Mouse (Mus musculus): ENCODE data around the gene Hps5. TPM values are rescaled to one million over a fixed set of nuclear protein-coding genes. Genes with fewer than 3 reads are reported as not detected.
"Not testable (repeated sequence)": the region's sequence is repeated elsewhere in the genome, so short reads cannot be mapped to it uniquely, and the experiment has no call there.

Hps5 gene
- total RNA-seq, 2 experiments from 2014 or later, result 14.8 to 18.4 TPM

DNA sequence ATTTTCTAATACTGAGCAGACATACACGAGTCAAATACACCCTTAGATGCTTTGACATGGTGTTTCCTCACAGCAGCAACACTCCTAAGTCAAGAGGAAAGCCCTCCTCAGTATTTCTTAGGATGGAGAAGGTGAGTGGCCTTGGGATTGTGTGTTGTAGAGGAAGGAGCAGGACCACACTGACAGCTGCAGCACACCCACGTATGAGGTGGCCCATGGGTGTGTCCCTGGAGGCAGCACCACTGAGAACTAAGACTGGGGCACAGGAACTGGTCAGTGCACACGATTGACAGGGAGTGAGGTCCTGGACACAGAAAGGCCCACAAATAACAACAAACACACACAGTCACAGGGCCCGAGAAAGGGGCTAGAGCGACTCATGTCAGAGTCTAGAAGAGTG, 55.8 kb downstream of the Hps5 start:
- DNase-seq (ENCODE audit: low spot score in 2 of 2), result not testable (repeated sequence)

- no peak for DNase-seq (ENCODE audit: low spot score in 2 of 2)
Observed at GRCm38 (mm10) chr7:46738561-46739460, 57.1 kb downstream of the Hps5 start.

GRCm38 (mm10) chr7:46734983-46735382, 60.9 kb downstream of the Hps5 start:
- DNase-seq (ENCODE audit: low spot score in 2 of 2), result no peak

DNA sequence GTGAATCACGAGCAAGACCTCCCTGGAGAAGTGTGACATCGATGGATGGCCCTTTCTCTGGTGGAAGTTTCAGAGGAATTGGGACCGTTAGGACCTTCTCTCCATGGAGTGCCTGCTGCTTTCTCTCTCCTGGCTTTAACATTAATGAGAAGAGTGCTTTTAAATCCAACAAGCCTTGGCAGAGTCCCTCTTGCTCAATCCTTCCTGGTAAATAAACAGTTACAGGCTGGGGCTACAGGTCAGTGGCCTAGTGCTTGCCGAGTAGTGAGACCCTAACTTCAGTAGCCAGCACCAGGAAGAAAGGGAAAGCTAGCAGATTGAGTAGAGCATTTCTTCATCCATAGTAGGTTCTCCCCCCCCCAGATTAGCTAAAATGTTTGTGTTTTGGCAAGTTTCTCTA, 63.4 kb downstream of the Hps5 start, which contains the start of gene Saa4:
Saa4 (minus strand) TSS at position 146 of the 400 bp plus-strand sequence.
- DNase-seq (ENCODE audit: low spot score in 2 of 2), result no peak

GRCm38 (mm10) chr7:46727584-46727983, 68.3 kb downstream of the Hps5 start:
- DNase-seq (ENCODE audit: low spot score in 2 of 2), result no peak

DNA sequence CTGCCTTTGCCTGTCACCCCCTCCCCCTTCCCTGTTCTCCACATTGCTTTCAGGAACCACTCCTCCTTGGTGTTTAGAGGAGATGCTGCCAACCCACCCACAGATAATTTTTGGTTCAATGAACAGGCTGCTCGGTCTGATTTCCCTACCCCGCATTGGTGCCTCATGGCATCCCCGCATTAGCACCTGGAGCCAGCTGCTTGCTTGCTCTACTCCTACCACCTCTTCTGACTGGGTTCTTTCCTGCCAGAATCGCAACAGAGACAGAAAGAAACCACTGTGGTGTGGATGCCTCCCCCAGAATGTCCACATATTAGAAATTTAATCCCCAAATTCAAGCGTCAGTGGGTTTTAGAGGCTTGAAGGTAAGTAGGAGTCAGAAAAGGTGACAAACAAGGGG, 71.5 kb downstream of the Hps5 start:
- no peak for DNase-seq (ENCODE audit: low spot score in 2 of 2)

DNA sequence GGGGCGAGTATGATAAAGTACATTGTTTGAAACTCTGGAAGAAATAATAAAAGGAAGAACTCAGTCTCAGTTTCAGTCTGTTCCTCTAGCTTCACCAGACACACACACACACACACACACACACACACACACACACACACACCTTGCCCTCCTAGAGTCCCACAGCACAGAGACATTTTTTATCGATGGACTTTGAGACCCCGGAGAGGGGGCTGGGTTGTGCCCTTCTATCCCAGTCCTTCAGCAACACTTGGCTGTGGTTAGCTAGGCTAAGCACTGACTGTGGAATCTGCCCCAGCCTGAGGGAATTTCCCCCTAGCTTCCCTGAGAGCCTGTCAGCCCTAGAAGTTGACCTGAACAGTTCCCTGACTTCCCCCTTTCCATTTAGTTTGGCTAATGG, 72.0 kb downstream of the Hps5 start:
- no peak for DNase-seq (ENCODE audit: low spot score in 2 of 2)

DNA sequence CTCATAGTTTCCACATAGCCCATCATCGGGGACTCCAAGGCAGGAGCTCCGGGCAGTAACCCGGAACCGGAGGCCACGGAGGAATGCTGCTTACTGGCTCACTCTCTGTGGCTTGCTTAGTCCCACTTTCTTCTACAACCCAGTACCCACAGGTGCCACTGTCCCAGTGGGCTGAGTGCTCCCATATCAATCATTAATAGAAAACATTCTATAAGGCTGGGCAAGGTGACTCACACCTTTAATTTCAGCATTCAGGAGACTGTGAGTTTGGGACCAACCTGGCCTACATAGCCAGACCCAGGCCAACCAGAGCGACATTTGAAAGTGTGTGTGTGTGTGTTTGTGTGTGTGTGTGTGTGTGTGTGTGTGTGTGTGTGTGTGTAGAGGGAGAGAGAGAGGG, 72.5 kb downstream of the Hps5 start:
- no peak for DNase-seq (ENCODE audit: low spot score in 2 of 2)

DNA sequence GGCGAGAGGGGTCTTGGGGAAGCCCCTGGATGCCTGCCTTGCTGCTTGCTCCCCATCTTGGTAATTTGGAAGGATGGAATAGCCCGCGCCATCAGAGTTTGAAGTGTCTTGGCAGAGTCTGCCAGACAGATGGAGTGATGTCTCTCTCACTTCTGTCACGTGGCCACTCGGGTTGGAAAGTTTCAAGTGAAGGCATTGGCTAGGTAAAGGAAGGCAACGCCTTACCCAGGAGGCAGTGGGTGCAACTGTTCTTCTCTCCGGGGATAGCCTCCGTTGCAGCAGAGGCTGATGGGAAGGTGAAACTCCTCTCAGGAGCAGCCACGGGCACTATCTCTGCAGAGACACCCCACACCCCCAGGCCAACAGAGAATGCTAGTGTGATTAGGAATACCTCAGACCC, 75.4 kb downstream of the Hps5 start:
- DNase-seq (ENCODE audit: low spot score in 2 of 2), result no peak

GRCm38 (mm10) chr7:46719526-46719925, 76.3 kb downstream of the Hps5 start:
- peak in 1 of 2 experiments; percentile 19 for DNase-seq (ENCODE audit: low spot score in 2 of 2)

DNA sequence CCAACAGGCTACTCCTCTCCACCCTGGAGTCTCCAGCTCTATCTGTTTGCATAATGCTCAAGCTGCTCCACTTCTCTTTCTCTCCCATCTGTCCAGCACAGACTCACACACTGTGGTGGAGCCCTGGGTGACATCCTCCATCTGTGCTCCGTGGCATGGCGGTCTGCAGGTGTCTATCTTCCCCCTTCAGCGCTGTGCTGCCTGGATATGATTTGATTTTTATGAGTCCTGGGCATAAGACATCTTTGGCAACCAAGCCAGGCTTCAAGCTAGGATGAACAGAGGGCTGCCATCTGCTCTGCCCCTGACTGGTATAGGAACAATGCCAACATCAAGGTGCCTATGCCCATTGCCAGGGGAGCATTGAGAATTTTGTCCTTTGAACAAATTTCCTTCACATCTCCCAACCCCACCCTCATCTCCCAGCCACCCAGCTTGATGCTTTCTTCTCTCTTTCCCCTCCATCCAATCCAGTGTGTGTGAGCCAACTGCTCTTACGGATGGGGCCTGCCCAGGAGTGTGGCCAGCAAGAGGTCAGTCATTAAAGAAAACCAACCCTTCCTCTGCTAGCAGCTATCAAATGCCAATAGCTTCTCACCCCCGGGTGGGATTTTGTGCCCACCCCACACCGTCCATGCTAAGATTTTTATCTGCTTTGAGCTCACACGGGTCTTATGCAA, 77.1 kb downstream of the Hps5 start:
- DNase-seq (ENCODE audit: low spot score in 2 of 2), result no peak

DNA sequence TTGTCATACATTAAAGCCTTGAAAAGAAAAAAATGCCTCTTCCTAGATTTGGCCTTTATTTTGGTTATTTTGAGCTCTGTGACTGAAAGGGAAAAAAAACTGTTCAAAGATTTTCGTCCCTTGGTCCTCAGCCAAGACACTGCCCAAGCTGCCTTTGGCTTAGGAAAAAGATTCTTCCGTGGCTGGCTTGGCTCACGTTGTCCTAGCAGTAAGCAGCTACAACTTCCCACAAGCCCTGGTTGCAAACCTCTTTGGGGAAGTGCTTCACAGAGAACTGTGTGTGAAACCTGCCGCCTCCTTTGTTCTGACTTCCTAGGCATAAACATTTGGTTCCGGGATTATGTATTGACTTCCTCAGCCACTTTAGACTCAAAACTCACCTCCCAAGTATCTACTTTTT, 79.0 kb downstream of the Hps5 start:
- DNase-seq (ENCODE audit: low spot score in 2 of 2), result no peak

- DNase-seq (ENCODE audit: low spot score in 2 of 2), result no peak
Observed at GRCm38 (mm10) chr7:46715600-46715999, 80.3 kb downstream of the Hps5 start, which contains the start of gene Saa3. Saa3 (minus strand) TSS chr7:46715700.

GRCm38 (mm10) chr7:46714518-46714917, 81.3 kb downstream of the Hps5 start:
- peak; percentile 46 to 51 for DNase-seq (ENCODE audit: low spot score in 2 of 2)

GRCm38 (mm10) chr7:46712250-46712649, 83.6 kb downstream of the Hps5 start:
- no peak for DNase-seq (ENCODE audit: low spot score in 2 of 2)

Other genes with a start within 250 kb of the Hps5 start
- gene Sergef, start 156.3 kb downstream of the Hps5 start, total RNA-seq (2021), result 10 to 100 TPM in 1 of 2 experiments, 1 to 10 TPM in 1; 8.7 to 10.6 TPM
- under 1 TPM; 0.21 to 0.49 TPM for gene Tph1, start 123.5 kb downstream of the Hps5 start, total RNA-seq (2021)
- gene Saal1, start 85.4 kb downstream of the Hps5 start, total RNA-seq (2021), result 10 to 100 TPM; 10.3 to 10.9 TPM
- under 1 TPM; 0.31 to 0.59 TPM for gene Saa3, start 80.4 kb downstream of the Hps5 start, total RNA-seq (2021)
- gene Saa4, start 63.5 kb downstream of the Hps5 start, total RNA-seq (2021), result under 1 TPM in 1 of 2 experiments, not detected in 1; 0.16 TPM
- gene Saa1, start 53.1 kb downstream of the Hps5 start, total RNA-seq (2021), result not detected
- gene Saa2, start 44.3 kb downstream of the Hps5 start, total RNA-seq (2021), result not detected
- gene Gtf2h1, start within 50 bp of the Hps5 start, total RNA-seq (2021), result 10 to 100 TPM; 31.0 to 40.2 TPM
- 1,000 to 10,000 TPM; 1,563 to 1,575 TPM for gene Ldha, start 45.4 kb upstream of the Hps5 start, total RNA-seq (2021)
- gene Ldhc, start 65.1 kb upstream of the Hps5 start, total RNA-seq (2021), result not detected
- gene Tsg101, start 123.9 kb upstream of the Hps5 start, total RNA-seq (2021), result 10 to 100 TPM; 67.3 to 72.0 TPM
- gene Uevld, start 162.5 kb upstream of the Hps5 start, total RNA-seq (2021), result 10 to 100 TPM; 11.3 to 13.0 TPM
- gene Gm9999, start 187.5 kb upstream of the Hps5 start, total RNA-seq (2021), result not detected
- 10 to 100 TPM; 18.2 to 20.7 TPM for gene Spty2d1, start 212.3 kb upstream of the Hps5 start, total RNA-seq (2021)